Mouse (Mus musculus): Measurements from ENCODE around the gene Gm6356.
"Not testable (repeated sequence)": the region's sequence is repeated elsewhere in the genome, so short reads cannot be mapped to it uniquely, and the experiment has no call there.

Gene Gm6356

GRCm38 (mm10) chr14:6973718-6974117 lies at the start of gene Gm6356:
Gene Gm6356 (minus strand): TSS chr14:6973818.
- not testable (repeated sequence) for DNase-seq (ENCODE audit: low spot score in 2 of 2)
